Mouse (Mus musculus) erythroblast, adult 5-6 weeks (primary cell): Measurements from ENCODE around the gene Cmip. TPM values are rescaled to one million over a fixed set of nuclear protein-coding genes. Genes with fewer than 3 reads are reported as not detected.

Experiments
- ATAC-seq: replicated peaks from 2 replicates; pipeline ENCODE4 v1.8.0; 2016; ENCODE audit warnings: moderate number of reproducible peaks, mild to moderate bottlenecking, moderate TSS enrichment, inconsistent platforms; ENCODE audit not compliant: poor library complexity, low FRiP score, severe bottlenecking
- total RNA-seq, 2 experiments: library from RNA; stranded (forward) in 1 of 2; stranded (reverse) in 1 of 2; fragments of 150-400 nt in 1 of 2; fragments of 200-764, 138-1000 nt in 1 of 2; gene quantifications; 2 replicates each; pipeline versions ENCODE4 v1.2.3 to v1.2.4; 2015 to 2017; ENCODE audit warnings: low replicate concordance in 2 of 2

Gene Cmip
- total RNA-seq, 2 experiments from 2014 or later, result 23.0 to 34.8 TPM

DNA sequence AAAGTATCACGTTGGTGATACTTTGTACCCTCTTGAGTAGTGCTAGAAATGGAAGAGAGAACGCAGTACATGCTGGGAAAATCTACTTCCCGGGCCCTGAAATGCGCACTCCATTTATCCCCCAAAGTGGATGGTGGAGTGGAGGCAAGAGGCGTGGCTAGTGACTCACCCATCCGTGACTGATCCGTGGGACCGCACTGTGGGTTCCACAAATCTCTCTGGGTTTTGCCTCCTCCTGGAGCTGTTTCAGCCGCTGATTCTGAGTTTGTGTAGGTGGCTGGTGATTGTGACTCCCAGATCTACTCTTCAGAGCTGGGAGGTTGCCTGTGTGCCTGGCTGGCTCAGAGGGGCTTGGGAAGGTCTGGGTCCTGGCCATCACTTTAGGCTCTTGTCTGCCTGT, 32.2 kb downstream of the Cmip start:
- no peak for ATAC-seq

GRCm38 (mm10) chr8:117290506-117290905, 33.6 kb downstream of the Cmip start:
- ATAC-seq, result no peak

- ATAC-seq, result no peak
Observed at GRCm38 (mm10) chr8:117292262-117292661, 35.4 kb downstream of the Cmip start.

GRCm38 (mm10) chr8:117294812-117295211, 37.9 kb downstream of the Cmip start:
- ATAC-seq, result no peak

DNA sequence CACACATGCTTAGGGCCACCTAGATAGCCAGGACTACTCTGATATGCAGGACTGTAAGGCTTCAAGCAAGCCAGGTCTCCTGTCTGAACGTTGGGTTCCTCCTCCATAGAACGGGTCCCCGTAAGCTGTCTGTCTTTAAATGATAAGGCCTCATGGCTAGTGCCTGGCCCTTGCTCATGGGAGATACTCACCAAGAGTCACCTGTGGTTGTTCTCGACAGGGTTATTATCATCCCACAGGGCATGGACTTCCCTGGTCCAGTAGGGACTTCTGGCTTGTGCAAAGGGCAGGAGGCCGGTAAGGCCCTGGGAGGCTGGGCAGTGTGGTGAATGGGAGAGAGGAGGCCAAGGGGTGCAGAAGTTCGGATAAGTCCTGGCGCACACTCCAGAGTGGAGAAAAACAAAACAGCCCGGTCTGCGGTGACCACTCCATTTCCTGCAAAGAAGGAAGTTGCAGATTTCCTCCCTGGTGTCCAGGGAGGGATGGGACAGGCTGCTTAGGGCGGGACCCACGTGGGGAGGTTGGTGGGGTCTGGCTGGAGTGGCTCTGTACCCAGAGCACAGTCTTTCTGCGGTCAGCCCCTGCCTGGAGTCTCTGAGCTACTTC, 41.2 kb downstream of the Cmip start:
- ATAC-seq, result peak; percentile 90

GRCm38 (mm10) chr8:117299204-117299603, 42.3 kb downstream of the Cmip start:
- no peak for ATAC-seq

DNA sequence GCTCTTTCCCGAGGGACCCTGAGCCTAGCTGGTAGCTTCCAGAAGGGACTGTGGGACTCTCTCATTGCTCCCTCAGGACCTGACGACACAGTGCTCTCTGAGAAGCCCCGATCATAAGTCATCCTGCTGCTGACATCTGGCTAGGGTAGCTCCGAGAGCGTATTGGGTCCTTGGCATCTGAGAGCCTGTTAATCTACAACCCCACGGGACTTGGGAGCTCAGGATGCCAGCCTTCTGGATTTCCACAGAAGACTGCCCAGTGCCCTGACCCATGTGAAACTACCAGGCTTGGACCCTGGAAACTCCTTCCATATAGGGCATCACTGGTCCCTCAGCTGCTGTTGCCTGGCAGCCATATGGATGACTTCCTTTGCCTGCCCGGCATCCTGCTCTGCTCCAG, 43.3 kb downstream of the Cmip start:
- no peak for ATAC-seq

GRCm38 (mm10) chr8:117301457-117302041, 44.7 kb downstream of the Cmip start:
- ATAC-seq, result no peak

DNA sequence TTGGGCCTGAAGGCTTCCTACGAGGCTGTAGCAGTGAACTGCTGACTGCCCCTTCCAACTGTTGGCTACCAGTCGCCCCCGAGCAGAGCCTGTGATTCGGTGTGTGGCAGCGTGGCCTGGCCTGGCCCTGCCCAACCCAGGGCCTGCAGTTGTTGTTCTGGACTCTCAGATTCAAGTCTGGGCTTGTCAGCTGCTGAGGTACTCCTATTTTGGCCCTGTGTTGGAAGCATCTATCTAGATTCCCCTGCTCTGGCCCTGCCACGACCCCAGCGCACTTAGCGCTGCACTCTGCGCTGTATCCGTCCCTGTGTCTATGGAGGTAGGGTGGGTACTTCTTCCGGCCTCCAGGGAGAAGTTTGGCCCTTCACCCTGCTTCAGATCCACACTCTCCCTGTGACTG, 45.2 kb downstream of the Cmip start:
- no peak for ATAC-seq

GRCm38 (mm10) chr8:117303666-117304065, 46.8 kb downstream of the Cmip start:
- no peak for ATAC-seq

DNA sequence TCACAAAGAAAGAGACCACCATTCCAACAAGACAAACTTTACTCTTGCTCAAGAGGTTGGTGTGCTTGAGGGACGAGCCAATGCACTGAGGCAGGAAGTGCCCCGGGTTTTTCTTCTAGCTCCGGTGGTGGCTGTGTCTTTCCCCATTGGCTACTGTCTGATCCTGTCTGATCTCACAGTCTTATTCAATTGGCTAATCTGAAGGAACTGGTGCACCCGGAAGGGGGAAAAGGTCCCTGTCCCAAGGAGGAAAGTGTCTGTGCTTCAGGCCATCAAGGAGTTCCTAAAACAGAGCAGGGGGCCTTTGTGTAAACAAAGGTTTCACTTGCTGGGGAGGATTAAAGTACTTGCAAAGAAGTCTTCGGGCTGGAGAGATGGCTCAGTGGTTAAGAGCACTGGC, 48.5 kb downstream of the Cmip start:
- no peak for ATAC-seq

GRCm38 (mm10) chr8:117306756-117307155, 49.9 kb downstream of the Cmip start:
- no peak for ATAC-seq

- no peak for ATAC-seq
Observed at GRCm38 (mm10) chr8:117307221-117307620, 50.4 kb downstream of the Cmip start.

DNA sequence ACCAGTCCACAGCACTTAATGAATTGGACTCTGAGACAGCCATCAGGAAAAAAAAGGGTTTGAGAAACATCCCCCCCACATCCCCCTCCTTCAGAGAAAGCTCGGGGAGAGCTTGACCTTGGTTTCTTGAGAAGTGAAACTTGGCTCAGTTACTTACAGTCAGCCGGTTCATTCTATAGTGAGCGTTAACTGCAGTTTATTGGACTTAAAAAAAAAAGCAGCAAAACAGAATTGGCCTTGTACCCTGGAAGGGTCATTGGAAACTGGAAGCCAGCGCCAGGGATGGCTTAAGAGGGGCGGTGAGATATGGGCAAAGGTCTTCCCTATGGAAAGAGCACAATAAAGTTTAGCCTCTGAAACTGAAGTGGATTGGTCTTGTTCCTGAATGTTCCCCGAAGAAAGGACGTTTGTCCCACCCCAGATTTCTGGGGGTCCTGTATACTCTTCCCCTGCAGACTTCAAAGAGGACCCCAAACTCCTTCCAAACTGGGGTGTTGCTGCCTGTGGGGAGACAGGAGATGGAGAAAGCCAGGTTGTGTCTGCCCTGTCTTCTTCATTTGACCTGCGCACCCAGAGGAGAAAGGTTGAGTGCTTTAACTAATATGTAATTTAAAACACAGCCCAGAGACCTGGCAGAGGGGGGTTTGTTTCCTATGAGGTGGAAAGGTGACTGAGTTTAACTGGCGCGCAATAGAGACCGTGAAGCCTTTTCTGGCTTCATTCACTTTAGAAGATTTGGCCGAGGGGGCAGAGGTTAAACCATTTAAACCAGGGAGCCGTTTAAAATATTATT, 51.6 kb downstream of the Cmip start:
- ATAC-seq, result no peak

- ATAC-seq, result no peak
Observed at GRCm38 (mm10) chr8:117309653-117310274, 52.9 kb downstream of the Cmip start.

GRCm38 (mm10) chr8:117310961-117311561, 54.2 kb downstream of the Cmip start:
- no peak for ATAC-seq

- no peak for ATAC-seq
Observed at GRCm38 (mm10) chr8:117314308-117314953, 57.6 kb downstream of the Cmip start.

GRCm38 (mm10) chr8:117315727-117316126, 58.9 kb downstream of the Cmip start:
- no peak for ATAC-seq

DNA sequence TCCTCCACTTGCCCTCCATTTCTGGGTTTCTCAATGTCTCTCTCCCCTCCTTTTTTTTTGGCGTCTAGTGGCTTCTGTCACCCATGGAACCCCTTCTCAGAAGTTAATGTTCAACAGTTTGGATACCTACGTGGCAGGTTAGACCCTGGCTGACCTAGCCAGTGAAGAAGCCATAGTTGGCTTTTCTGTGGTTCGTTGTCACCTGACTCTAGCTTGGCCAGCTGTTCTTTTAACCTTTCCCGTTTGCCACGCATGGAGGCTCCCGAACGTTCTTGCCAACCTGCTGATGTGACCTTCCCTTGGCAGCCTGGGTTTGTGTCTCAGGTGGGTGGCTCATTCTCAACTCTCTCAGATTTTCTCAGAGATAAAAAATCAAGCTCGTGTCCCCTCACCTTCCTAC, 60.6 kb downstream of the Cmip start:
- ATAC-seq, result no peak
